Mouse (Mus musculus) lung, postnatal 0 days (tissue): ENCODE measurements at regions not wholly inside any gene's neighbourhood (a gene's known extent, or its start where the extent isn't known, plus 50 kb on each side); places are given as distances from the start of the nearest gene placed in this dataset.

Experiments
- CTCF ChIP-seq: IDR thresholded peaks from 2 replicates; pipeline ENCODE4 v1.5.1; 2016; ENCODE audit warnings: antibody characterized with exemption, mild to moderate bottlenecking
- EP300 ChIP-seq: IDR thresholded peaks from 2 replicates; pipeline ENCODE4 v1.6.1; 2016; ENCODE audit warnings: antibody characterized with exemption, mild to moderate bottlenecking, control low read depth

- TF ChIP-seq EP300 (no peak), CTCF (no peak)
These were observed 69.6 kb upstream of the Zfp703 start for GRCm38 (mm10) chr8:26907347-26908170.
